Mouse (Mus musculus): Measurements from ENCODE around the gene Syndig1.

GRCm38 (mm10) chr2:149925911-149926310 is 96.9 kb downstream of the Syndig1 start:
- no peak for TF ChIP-seq GATA1 (IDR thresholded peaks at IDR 0.05; ENCODE audit: borderline replicate concordance, low read length)
- no peak for TF ChIP-seq FLI1 (IDR thresholded peaks at IDR 0.05; ENCODE audit: low read length)
